In genomic region chr1:92000226-92000625, GRCm38 (mm10) we compare ENCODE assay signal across 23 mouse cellular contexts.
A peak's percentile ranks its signal among the peaks of the same experiment; 100 is the strongest.
DNase-seq lines count a peak whose midpoint lies in the region; TF ChIP-seq lines count a peak whose summit lies in the region.
"Had no signal": no experiment of that assay in that cellular context is flagged by ENCODE, and none has a peak within 500 bp of the region (broad histone marks: within the 10 kb centered on the region; RNA-seq: fewer than 3 reads in every experiment).

No protein-coding gene starts in this region.

- WGBS in kidney, adult 2 months = 57% methylated on average over 2 of the region's 2 CpGs

- no peaks in the 10 kb centered on the region for H3K36me3 ChIP-seq in kidney, adult 2 months (ENCODE audit: control insufficient read depth, insufficient read depth, low read length)

- peak; percentile 28 for DNase-seq in kidney, adult 11 months
- DNase-seq in kidney, postnatal 4 days = no peak
- DNase-seq in kidney, adult 2 months = peak; percentile 66
- no peak for DNase-seq in kidney, postnatal 10 days
- peak; percentile 54 for DNase-seq in kidney, adult 9 months
- DNase-seq in kidney, postnatal 14 days = no peak
- peak; percentile 26 for DNase-seq in yolk sac, embryonic 10.5 days (ENCODE audit: low spot score)
- DNase-seq in lung, postnatal 14 days = no peak
- DNase-seq: adrenal gland, adult 2 months; adrenal gland, postnatal 10 days; adrenal gland, postnatal 25 days; cerebellum, adult 11 months; cerebellum, adult 18-20 months; cerebellum, adult 8-10 months; cerebellum, adult 9-11 months; cerebellum, postnatal 14 days; cerebellum, postnatal 36 days; embryo, embryonic 11 days had no signal

- no peaks in the 10 kb centered on the region for H3K27me3 ChIP-seq in kidney, adult 2 months (replicated peaks; ENCODE audit: control insufficient read depth, insufficient read depth, low read length)
- H3K27me3 ChIP-seq: embryonic facial prominence, embryonic 13.5 days; embryonic facial prominence, embryonic 15.5 days; forebrain, embryonic 12.5 days had no signal

- no peak overlapping the region for H3K4me3 ChIP-seq in kidney, adult 2 months (ENCODE audit: insufficient read depth, low read depth, low read length)
- H3K4me3 ChIP-seq: embryonic facial prominence, embryonic 13.5 days; embryonic facial prominence, embryonic 15.5 days; erythroblast, embryonic 14.5 days; forebrain, embryonic 10.5 days; forebrain, embryonic 12.5 days had no signal

- no peak for TF ChIP-seq POLR2A in kidney, adult 2 months (IDR thresholded peaks at IDR 0.05; ENCODE audit: low read depth, low read length)

- H3K4me1 ChIP-seq in kidney, adult 2 months (ENCODE audit: control insufficient read depth, insufficient read depth, low read length) = peaks cover 19% of the 10 kb centered on the region
- H3K4me1 ChIP-seq: embryonic facial prominence, embryonic 13.5 days; embryonic facial prominence, embryonic 15.5 days; forebrain, embryonic 12.5 days had no signal

- H3K27ac ChIP-seq in kidney, adult 2 months (ENCODE audit: insufficient read depth, low read depth, low read length) = peak overlapping the region; percentile 64; the same call in 1 of the 2 replicates
- H3K27ac ChIP-seq: embryonic facial prominence, embryonic 13.5 days; embryonic facial prominence, embryonic 15.5 days; forebrain, embryonic 10.5 days; forebrain, embryonic 12.5 days had no signal

- no peak for TF ChIP-seq CTCF in kidney, adult 2 months (conservative IDR thresholded peaks at IDR 0.05; ENCODE audit: insufficient read depth, insufficient read length, low read depth, low read length)

Comparison
In these comparisons a context has a peak if more than half of its experiments do, and no peak if none do; other contexts are left out.
1. DNase-seq: peak in kidney, adult 11 months (single experiment), kidney, adult 2 months (single experiment), kidney, adult 9 months (single experiment) and yolk sac, embryonic 10.5 days (single experiment); none in kidney, postnatal 4 days (0 of 2), kidney, postnatal 10 days (single experiment), kidney, postnatal 14 days (single experiment) and lung, postnatal 14 days (single experiment).